Mouse (Mus musculus) cerebral cortex, adult 2 months (tissue): ENCODE data around the gene Zfp867.

Experiments
- WGBS: fragments of 180-500 bp; shearing (Covaris S2); methylation state at CpG from one replicate; pipeline ENCODE4 v1.1.7; 2018; 5-methylcytosine and 5-hydroxymethylcytosine counted together

Gene Zfp867

GRCm38 (mm10) chr11:59472326-59472677 lies at the start of gene Zfp867:
Gene Zfp867 (minus strand): TSS chr11:59472474.
- under 1% methylated on average over 19 of the region's 19 CpGs for WGBS

- WGBS: 78% methylated on average over 6 of the region's 6 CpGs
Observed at GRCm38 (mm10) chr11:59519741-59520495, 47.6 kb upstream of the Zfp867 start.

GRCm38 (mm10) chr11:59518226-59518625 lies 46.0 kb upstream of the Zfp867 start:
- WGBS: 56% methylated on average over 10 of the region's 10 CpGs

GRCm38 (mm10) chr11:59517441-59517840 lies 45.2 kb upstream of the Zfp867 start:
- WGBS: 95% methylated on average over 1 of the region's 1 CpGs

- WGBS: 70% methylated on average over 3 of the region's 3 CpGs
Observed at GRCm38 (mm10) chr11:59514789-59515188, 42.5 kb upstream of the Zfp867 start.

- WGBS: 62% methylated on average over 6 of the region's 6 CpGs
Observed at GRCm38 (mm10) chr11:59514381-59514780, 42.1 kb upstream of the Zfp867 start.

- 93% methylated on average over 3 of the region's 3 CpGs for WGBS
Observed at GRCm38 (mm10) chr11:59513556-59513955, 41.3 kb upstream of the Zfp867 start.

GRCm38 (mm10) chr11:59512733-59513132 lies 40.5 kb upstream of the Zfp867 start:
- 92% methylated on average over 10 of the region's 10 CpGs for WGBS

- 70% methylated on average over 1 of the region's 1 CpGs for WGBS
Observed at GRCm38 (mm10) chr11:59511558-59511957, 39.3 kb upstream of the Zfp867 start.

GRCm38 (mm10) chr11:59506713-59507074 lies 34.4 kb upstream of the Zfp867 start:
- WGBS: under 1% methylated on average over 14 of the region's 14 CpGs

- under 1% methylated on average over 70 of the region's 71 CpGs for WGBS
Observed at GRCm38 (mm10) chr11:59505839-59506712, 33.8 kb upstream of the Zfp867 start.

GRCm38 (mm10) chr11:59505351-59505838 lies 33.1 kb upstream of the Zfp867 start:
- WGBS: 2% methylated on average over 21 of the region's 21 CpGs

- 64% methylated on average over 5 of the region's 5 CpGs for WGBS
Observed at GRCm38 (mm10) chr11:59501978-59502700, 29.9 kb upstream of the Zfp867 start.

GRCm38 (mm10) chr11:59497747-59498146 lies 25.5 kb upstream of the Zfp867 start:
- 91% methylated on average over 7 of the region's 7 CpGs for whole genome bisulfite sequencing

GRCm38 (mm10) chr11:59496672-59497310 lies 24.5 kb upstream of the Zfp867 start:
- WGBS: 48% methylated on average over 6 of the region's 6 CpGs

GRCm38 (mm10) chr11:59486222-59486621 lies 13.9 kb upstream of the Zfp867 start:
- WGBS: 48% methylated on average over 8 of the region's 8 CpGs

GRCm38 (mm10) chr11:59485641-59486040 lies 13.4 kb upstream of the Zfp867 start:
- WGBS: 31% methylated on average over 2 of the region's 2 CpGs

GRCm38 (mm10) chr11:59483212-59483611 lies 10.9 kb upstream of the Zfp867 start:
- 2% methylated on average over 2 of the region's 2 CpGs for WGBS

GRCm38 (mm10) chr11:59477240-59477639 lies 5.0 kb upstream of the Zfp867 start:
- 55% methylated on average over 6 of the region's 6 CpGs for WGBS

- WGBS: 5% methylated on average over 37 of the region's 37 CpGs
Observed at GRCm38 (mm10) chr11:59471413-59472325, 605 bp downstream of the Zfp867 start.
